Mouse (Mus musculus) stomach, embryonic 16.5 days (tissue): ENCODE data around the gene Cdcp2. TPM values are rescaled to one million over a fixed set of nuclear protein-coding genes. Genes with fewer than 3 reads are reported as not detected.

Experiments used
- ATAC-seq: fragments of 200-750 bp; cut with Nextera tagmentation; 2 replicates; pipeline ENCODE4 v1.8.0; 2017; ENCODE audit warnings: moderate number of reproducible peaks, moderate TSS enrichment; ENCODE audit not compliant: insufficient read depth, low FRiP score
- H3K27ac ChIP-seq: fragments of 300-500 bp; sonication (generic); 2 replicates; pipeline ENCODE4 v1.5.1; 2014; ENCODE audit warnings: low read length
- H3K27me3 ChIP-seq: fragments of 300-500 bp; sonication (generic); 2 replicates; pipeline ENCODE4 v1.6.1; 2014; ENCODE audit warnings: low read length, control low read depth, mixed read lengths; ENCODE audit not compliant: control insufficient read depth, insufficient read depth
- H3K36me3 ChIP-seq: fragments of 300-500 bp; sonication (generic); 2 replicates; pipeline ENCODE4 v1.6.1; 2014; ENCODE audit warnings: low read length; ENCODE audit not compliant: control insufficient read depth, insufficient read depth
- H3K4me1 ChIP-seq: fragments of 300-500 bp; sonication (generic); 2 replicates; pipeline ENCODE4 v1.6.1; 2014; ENCODE audit warnings: low read length, control low read depth, mixed read lengths; ENCODE audit not compliant: control insufficient read depth, insufficient read depth
- H3K4me2 ChIP-seq: fragments of 300-500 bp; sonication (generic); 2 replicates; pipeline ENCODE4 v1.6.1; 2014; ENCODE audit warnings: low read depth, low read length, mixed read lengths
- H3K4me3 ChIP-seq: fragments of 300-500 bp; sonication (generic); replicated peaks from 2 replicates; pipeline ENCODE4 v1.5.1; 2014; ENCODE audit warnings: mild to moderate bottlenecking, low read length
- H3K9ac ChIP-seq: fragments of 300-500 bp; sonication (generic); 2 replicates; pipeline ENCODE4 v1.6.1; 2014; ENCODE audit warnings: low read length
- H3K9me3 ChIP-seq: fragments of 300-500 bp; sonication (generic); replicated peaks from 2 replicates; pipeline ENCODE4 v1.6.1; 2016; ENCODE audit warnings: low read length, control low read depth; ENCODE audit not compliant: control insufficient read depth
- WGBS: fragments of 180-500 bp; shearing (Covaris S2); extraction: QIAGEN DNeasy Blood & Tissue Kit; methylation state at CpG from one replicate; pipeline ENCODE4 v1.1.7; 2014; 5-methylcytosine and 5-hydroxymethylcytosine counted together
- polyA plus RNA-seq: library from polyadenylated mRNA; unstranded; fragments of >200 nt; fragmentation: Nextera tagmentation; extraction: Ambion mirVana; gene quantifications from 2 replicates; pipeline ENCODE4 v1.2.1, GENCODE M21; 2015

Gene Cdcp2
- polyA plus RNA-seq, 1 experiment from 2014 or later, result not detected

- ATAC-seq, result 0 out of 2 replicates have a peak, but pooled peaks have one; percentile 6
- Histone ChIP-seq H3K4me2 (no peak overlapping the region), H3K27ac (peak overlapping the region; percentile 26; the same call in 1 of the 2 replicates), H3K9me3 (no peaks in the 10 kb centered on the region), H3K36me3 (no peaks in the 10 kb centered on the region), H3K4me3 (no peak overlapping the region), H3K27me3 (no peaks in the 10 kb centered on the region), H3K4me1 (peaks cover 25% of the 10 kb centered on the region; the same call in 1 of the 2 replicates), H3K9ac (peak overlapping the region; percentile 3; the same call in 1 of the 2 replicates)
- 56% methylated on average over 12 of the region's 12 CpGs for WGBS
Measured at GRCm38 (mm10) chr4:107121165-107121943, 24.7 kb downstream of the Cdcp2 start.

- no peak overlapping the region for H3K4me2 ChIP-seq
- H3K27me3 ChIP-seq, result no peaks in the 10 kb centered on the region
- peaks cover 32% of the 10 kb centered on the region for H3K4me1 ChIP-seq
- no peak overlapping the region for H3K9ac ChIP-seq
- no peak for ATAC-seq
- no peaks in the 10 kb centered on the region for H3K36me3 ChIP-seq
- H3K9me3 ChIP-seq, result no peaks in the 10 kb centered on the region
- 47% methylated on average over 7 of the region's 7 CpGs for WGBS
- no peak overlapping the region for H3K4me3 ChIP-seq
- H3K27ac ChIP-seq, result peak overlapping the region; percentile 20; the same call in 1 of the 2 replicates
Measured at GRCm38 (mm10) chr4:107124376-107124775, 27.7 kb downstream of the Cdcp2 start.

GRCm38 (mm10) chr4:107125101-107125500 is 28.4 kb downstream of the Cdcp2 start:
- no peaks in the 10 kb centered on the region for H3K27me3 ChIP-seq
- 65% methylated on average over 5 of the region's 5 CpGs for WGBS
- peaks cover 30% of the 10 kb centered on the region for H3K4me1 ChIP-seq
- no peak overlapping the region for H3K4me3 ChIP-seq
- H3K9me3 ChIP-seq, result no peaks in the 10 kb centered on the region
- no peak for ATAC-seq
- no peaks in the 10 kb centered on the region for H3K36me3 ChIP-seq
- no peak overlapping the region for H3K4me2 ChIP-seq
- no peak overlapping the region for H3K9ac ChIP-seq
- no peak overlapping the region for H3K27ac ChIP-seq

DNA sequence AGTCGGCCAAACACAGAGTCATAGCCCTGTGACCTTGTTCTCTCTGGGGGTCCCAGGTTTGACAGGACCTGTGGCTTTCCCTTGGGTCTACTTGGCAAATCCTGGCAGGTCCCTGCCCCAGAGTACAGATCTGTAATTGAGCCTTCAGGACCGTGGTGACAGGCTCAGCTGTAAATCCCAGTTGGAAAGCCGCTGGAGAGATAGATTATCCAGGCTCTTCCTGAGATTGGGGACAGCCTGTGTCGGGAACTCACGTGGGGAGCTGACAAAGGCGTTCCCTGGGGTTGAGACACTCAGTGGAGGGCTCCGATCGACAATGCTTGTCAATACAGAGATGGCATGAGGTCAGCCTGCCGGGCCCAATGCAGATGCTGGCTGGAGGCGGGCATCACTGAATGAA is 29.7 kb downstream of the Cdcp2 start:
- 71% methylated on average over 10 of the region's 10 CpGs for WGBS
- H3K27ac ChIP-seq, result no peak overlapping the region
- H3K9ac ChIP-seq, result no peak overlapping the region
- H3K9me3 ChIP-seq, result no peaks in the 10 kb centered on the region
- peaks cover 29% of the 10 kb centered on the region for H3K4me1 ChIP-seq
- no peaks in the 10 kb centered on the region for H3K36me3 ChIP-seq
- H3K4me3 ChIP-seq, result no peak overlapping the region
- no peak for ATAC-seq
- H3K4me2 ChIP-seq, result no peak overlapping the region
- no peaks in the 10 kb centered on the region for H3K27me3 ChIP-seq

GRCm38 (mm10) chr4:107126891-107127524 is 30.3 kb downstream of the Cdcp2 start:
- Histone ChIP-seq H3K36me3 (no peaks in the 10 kb centered on the region), H3K27me3 (no peaks in the 10 kb centered on the region), H3K9ac (no peak overlapping the region), H3K4me1 (peaks cover 24% of the 10 kb centered on the region), H3K4me2 (no peak overlapping the region), H3K27ac (0 out of 2 replicates have a peak overlapping the region, but pooled peaks have one; percentile 31), H3K4me3 (no peak overlapping the region), H3K9me3 (no peaks in the 10 kb centered on the region)
- no peak for ATAC-seq
- WGBS, result 53% methylated on average over 13 of the region's 13 CpGs

DNA sequence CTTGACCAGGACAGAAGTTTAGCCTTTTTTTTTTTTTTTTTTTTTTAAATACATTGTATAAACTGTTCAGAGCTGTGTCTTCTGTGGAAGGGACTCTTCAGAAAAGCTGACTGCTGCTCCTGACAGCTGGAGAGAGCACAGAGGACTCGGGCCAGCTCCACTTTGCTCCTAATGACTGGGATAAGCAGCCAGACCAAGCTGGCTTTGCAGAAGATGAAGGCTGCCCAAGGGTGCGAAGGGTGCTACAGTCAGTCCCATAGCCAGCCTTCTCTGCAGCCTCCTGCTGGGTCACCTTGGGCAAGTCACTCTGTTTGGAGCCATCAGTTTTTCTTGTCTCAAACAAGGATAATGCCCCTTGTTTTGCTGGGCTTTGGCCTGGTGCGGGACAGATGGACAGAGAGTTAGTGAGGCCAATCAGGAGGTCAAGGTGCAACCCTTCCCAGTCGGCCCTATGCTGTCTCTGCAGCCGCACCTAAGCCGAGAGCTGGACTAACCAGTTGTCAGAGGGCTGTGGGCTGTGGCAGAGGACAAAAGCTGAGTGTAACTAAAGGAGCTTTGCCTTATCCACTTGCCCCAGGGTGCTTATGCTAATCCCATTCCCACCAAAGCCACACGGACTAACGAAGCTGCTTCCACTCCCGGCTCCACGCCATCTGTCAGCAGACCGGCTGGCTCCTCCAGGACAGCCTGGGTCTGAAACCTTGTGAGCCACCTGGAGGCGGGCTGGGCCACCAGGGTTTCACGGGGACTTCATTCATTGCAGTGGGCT is 31.4 kb downstream of the Cdcp2 start:
- Histone ChIP-seq H3K4me2 (no peak overlapping the region), H3K27ac (peak overlapping the region; percentile 65), H3K9ac (no peak overlapping the region), H3K4me1 (peaks cover 24% of the 10 kb centered on the region), H3K36me3 (no peaks in the 10 kb centered on the region), H3K27me3 (no peaks in the 10 kb centered on the region), H3K4me3 (no peak overlapping the region), H3K9me3 (no peaks in the 10 kb centered on the region)
- 46% methylated on average over 13 of the region's 13 CpGs for WGBS
- peak; percentile 62 for ATAC-seq

DNA sequence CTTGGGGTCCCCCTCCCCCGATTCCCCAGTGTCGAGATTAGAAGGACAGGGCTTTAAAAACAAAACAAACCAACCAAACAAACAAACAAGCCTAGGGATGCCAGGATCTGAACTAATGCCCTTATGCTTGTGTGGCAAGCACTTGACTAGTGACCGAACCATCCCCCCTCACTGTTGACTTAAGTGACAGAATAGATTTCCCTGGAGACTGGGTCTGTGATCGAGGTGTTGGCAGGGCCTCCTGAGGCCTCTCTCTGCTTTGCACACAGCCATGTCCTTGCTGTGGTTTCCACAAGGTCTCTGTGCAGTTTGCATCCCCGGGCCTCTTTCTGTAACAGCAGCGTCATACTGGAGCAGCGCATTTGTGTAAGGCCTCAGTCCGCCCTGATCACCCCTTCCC is 32.7 kb downstream of the Cdcp2 start:
- 75% methylated on average over 8 of the region's 8 CpGs for WGBS
- Histone ChIP-seq H3K27ac (no peak overlapping the region), H3K4me1 (peaks cover 18% of the 10 kb centered on the region), H3K27me3 (no peaks in the 10 kb centered on the region), H3K9ac (no peak overlapping the region), H3K4me2 (no peak overlapping the region), H3K4me3 (no peak overlapping the region), H3K9me3 (no peaks in the 10 kb centered on the region), H3K36me3 (no peaks in the 10 kb centered on the region)
- no peak for ATAC-seq

GRCm38 (mm10) chr4:107130534-107130933 is 33.8 kb downstream of the Cdcp2 start:
- H3K27ac ChIP-seq, result no peak overlapping the region
- no peak overlapping the region for H3K4me2 ChIP-seq
- H3K4me3 ChIP-seq, result no peak overlapping the region
- H3K9ac ChIP-seq, result no peak overlapping the region
- no peak for ATAC-seq
- H3K27me3 ChIP-seq, result no peaks in the 10 kb centered on the region
- 29% methylated on average over 9 of the region's 9 CpGs for WGBS
- peaks cover 18% of the 10 kb centered on the region for H3K4me1 ChIP-seq
- no peaks in the 10 kb centered on the region for H3K9me3 ChIP-seq
- no peaks in the 10 kb centered on the region for H3K36me3 ChIP-seq

DNA sequence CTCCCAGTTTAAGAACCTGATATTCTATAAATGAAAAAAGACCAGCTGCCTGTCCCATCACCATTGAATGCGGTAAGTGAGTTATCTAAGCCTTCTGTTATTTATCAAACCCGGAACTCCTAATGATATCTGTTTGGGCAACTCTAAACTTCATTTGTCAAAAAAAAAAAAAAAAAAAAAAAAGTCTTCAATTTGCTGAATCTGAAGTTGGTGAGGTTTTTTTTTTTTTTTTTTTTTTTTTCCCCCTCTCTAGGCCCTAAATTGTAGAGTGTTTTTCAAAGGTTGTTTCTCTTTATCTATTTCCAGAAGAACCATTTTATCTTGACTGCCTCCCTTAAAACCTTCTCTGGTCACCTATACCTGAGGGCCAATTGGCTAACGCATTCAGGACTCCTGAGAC is 38.2 kb downstream of the Cdcp2 start:
- H3K4me1 ChIP-seq, result peaks cover 5% of the 10 kb centered on the region
- no peak for ATAC-seq
- no peak overlapping the region for H3K27ac ChIP-seq
- H3K27me3 ChIP-seq, result no peaks in the 10 kb centered on the region
- WGBS, result 56% methylated on average over 3 of the region's 3 CpGs
- H3K4me2 ChIP-seq, result no peak overlapping the region
- no peak overlapping the region for H3K4me3 ChIP-seq
- no peak overlapping the region for H3K9ac ChIP-seq
- no peaks in the 10 kb centered on the region for H3K36me3 ChIP-seq
- H3K9me3 ChIP-seq, result no peaks in the 10 kb centered on the region
